Mouse (Mus musculus) right cerebral cortex, postnatal 25 days (tissue): ENCODE data around the gene Gipc3.

Experiments
- DNase-seq: peaks from one replicate; pipeline ENCODE4 v3.0.0; 2022

Gipc3 gene

GRCm38 (mm10) chr10:81344421-81345161, 1.5 kb upstream of the Gipc3 start:
- no peak for DNase-seq

GRCm38 (mm10) chr10:81341333-81341949, 1.6 kb downstream of the Gipc3 start:
- no peak for DNase-seq

- DNase-seq: no peak
Measured at GRCm38 (mm10) chr10:81340551-81341332, 2.3 kb downstream of the Gipc3 start.

GRCm38 (mm10) chr10:81336558-81336957, 6.5 kb downstream of the Gipc3 start:
- no peak for DNase-seq

GRCm38 (mm10) chr10:81335393-81336340, 7.4 kb downstream of the Gipc3 start:
- DNase-seq: no peak

- DNase-seq: no peak
Measured at GRCm38 (mm10) chr10:81334324-81334723, 8.7 kb downstream of the Gipc3 start.

GRCm38 (mm10) chr10:81332277-81332676, 10.8 kb downstream of the Gipc3 start:
- no peak for DNase-seq

GRCm38 (mm10) chr10:81330007-81330406, 13.1 kb downstream of the Gipc3 start:
- DNase-seq: no peak

GRCm38 (mm10) chr10:81329194-81329975, 13.7 kb downstream of the Gipc3 start:
- DNase-seq: no peak

- DNase-seq: no peak
Measured at GRCm38 (mm10) chr10:81328386-81328785, 14.7 kb downstream of the Gipc3 start, which contains the start of gene Tbxa2r. TSS of gene Tbxa2r (plus strand) at chr10:81328731.

GRCm38 (mm10) chr10:81327959-81328358, 15.1 kb downstream of the Gipc3 start:
- DNase-seq: no peak

GRCm38 (mm10) chr10:81326858-81327257, 16.2 kb downstream of the Gipc3 start:
- DNase-seq: no peak

- no peak for DNase-seq
Measured at GRCm38 (mm10) chr10:81325781-81326180, 17.3 kb downstream of the Gipc3 start.

- no peak for DNase-seq
Measured at GRCm38 (mm10) chr10:81325176-81325575, 17.9 kb downstream of the Gipc3 start.

- DNase-seq: no peak
Measured at GRCm38 (mm10) chr10:81323791-81324530, 19.1 kb downstream of the Gipc3 start.

GRCm38 (mm10) chr10:81323141-81323775, 19.8 kb downstream of the Gipc3 start:
- DNase-seq: no peak

- DNase-seq: no peak
Measured at GRCm38 (mm10) chr10:81322444-81322843, 20.6 kb downstream of the Gipc3 start.

- DNase-seq: no peak
Measured at GRCm38 (mm10) chr10:81321436-81321835, 21.6 kb downstream of the Gipc3 start.

- DNase-seq: peak; percentile 99
Measured at GRCm38 (mm10) chr10:81320550-81321347, 22.3 kb downstream of the Gipc3 start, which contains the start of gene Cactin. TSS of gene Cactin (plus strand) at chr10:81321103.
